Mouse (Mus musculus): Measurements from ENCODE around the gene Mbip.

Gene Mbip

GRCm38 (mm10) chr12:56288548-56288947, 57.1 kb downstream of the Mbip start:
- DNase-seq (ENCODE audit: low spot score), result no peak

GRCm38 (mm10) chr12:56286828-56287227, 58.9 kb downstream of the Mbip start:
- no peak for DNase-seq (ENCODE audit: low spot score)

- DNase-seq (ENCODE audit: low spot score), result no peak
Measured at GRCm38 (mm10) chr12:56284210-56284609, 61.5 kb downstream of the Mbip start.

- no peak for DNase-seq (ENCODE audit: low spot score)
Measured at GRCm38 (mm10) chr12:56281649-56282048, 64.0 kb downstream of the Mbip start.
